8 mouse cellular contexts compared by ENCODE assay signal in genomic region chr2:109890068-109890467, GRCm38 (mm10). TPM values are rescaled to one million over a fixed set of nuclear protein-coding genes. Genes with fewer than 3 reads are reported as not detected.
DNase-seq lines count a peak whose midpoint lies in the region; ATAC-seq and TF ChIP-seq lines count a peak whose summit lies in the region.

No protein-coding gene starts in this region.

- no peak for TF ChIP-seq CTCF in testis, adult 2 months (IDR thresholded peaks at IDR 0.05; ENCODE audit: control insufficient read depth, insufficient read depth, insufficient replicate concordance, low read depth, low read length)
- 0 out of 2 replicates have a peak, but pooled peaks have one; percentile 28 for TF ChIP-seq CTCF in small intestine, adult 2 months (IDR thresholded peaks at IDR 0.05; ENCODE audit: extremely low read depth, insufficient read length, insufficient replicate concordance, low read depth, low read length)

- H3K9me3 ChIP-seq in limb, embryonic 12.5 days: no peaks in the 10 kb centered on the region

- H3K27ac ChIP-seq in testis, adult 2 months (ENCODE audit: control insufficient read depth, insufficient read depth, low read depth, low read length): no peak overlapping the region; the same call in 1 of the 2 replicates
- peak overlapping the region; percentile 94 for H3K27ac ChIP-seq in limb, embryonic 12.5 days
- H3K27ac ChIP-seq in small intestine, adult 2 months (ENCODE audit: insufficient read depth, low read depth, low read length): no peak overlapping the region

- peak overlapping the region; percentile 96 for H3K4me3 ChIP-seq in testis, adult 2 months (ENCODE audit: control insufficient read depth, low read depth, low read length)
- H3K4me3 ChIP-seq in limb, embryonic 12.5 days (replicated peaks): peak overlapping the region; percentile 91
- peak overlapping the region; percentile 82; the same call in 1 of the 2 replicates for H3K4me3 ChIP-seq in small intestine, adult 2 months (ENCODE audit: low read depth, low read length)

- H3K4me1 ChIP-seq in testis, adult 2 months (ENCODE audit: control insufficient read depth, insufficient read depth, low read length): no peaks in the 10 kb centered on the region
- peaks cover 22% of the 10 kb centered on the region for H3K4me1 ChIP-seq in limb, embryonic 12.5 days (replicated peaks)
- no peaks in the 10 kb centered on the region for H3K4me1 ChIP-seq in small intestine, adult 2 months (ENCODE audit: control insufficient read depth, insufficient read depth, insufficient read length, low read length)

- peak; percentile 47 for DNase-seq in cerebellum, adult 9-10 months
- DNase-seq in cerebellum, postnatal 36 days: no peak
- no peak for DNase-seq in testis, postnatal 10 days (ENCODE audit: low spot score)
- DNase-seq in urinary bladder, postnatal 4 days (ENCODE audit: low spot score in 2 of 2): no peak
- no peak for DNase-seq in left cerebral cortex, adult 18-20 months (ENCODE audit: low spot score in 2 of 2)

- WGBS in limb, embryonic 12.5 days: 38% methylated on average over 4 of the region's 4 CpGs
- 37% methylated on average over 4 of the region's 4 CpGs for WGBS in small intestine, adult 2 months

- peaks cover 1% of the 10 kb centered on the region for H3K36me3 ChIP-seq in testis, adult 2 months (ENCODE audit: control insufficient read depth, insufficient read depth, low read length)
- peaks cover 10% of the 10 kb centered on the region for H3K36me3 ChIP-seq in limb, embryonic 12.5 days
- peaks cover 7% of the 10 kb centered on the region for H3K36me3 ChIP-seq in small intestine, adult 2 months (ENCODE audit: control insufficient read depth, insufficient read depth, low read length)

- no peaks in the 10 kb centered on the region for H3K27me3 ChIP-seq in testis, adult 2 months (ENCODE audit: control insufficient read depth, insufficient read depth, low read length)
- H3K27me3 ChIP-seq in limb, embryonic 12.5 days: no peaks in the 10 kb centered on the region
- no peaks in the 10 kb centered on the region for H3K27me3 ChIP-seq in small intestine, adult 2 months (ENCODE audit: control insufficient read depth, insufficient read depth, low read length)

- peak overlapping the region; percentile 96 for H3K9ac ChIP-seq in limb, embryonic 12.5 days (replicated peaks)

- no peak for TF ChIP-seq POLR2A in testis, adult 2 months (IDR thresholded peaks at IDR 0.05; ENCODE audit: control insufficient read depth, low read depth, low read length)
- TF ChIP-seq POLR2A in small intestine, adult 2 months (IDR thresholded peaks at IDR 0.05; ENCODE audit: low read depth, low read length): no peak

- ATAC-seq in limb, embryonic 12.5 days (ENCODE audit: insufficient number of reproducible peaks, insufficient read depth, low FRiP score, low TSS enrichment, low read depth): no peak

- peak overlapping the region; percentile 49 for H3K4me2 ChIP-seq in limb, embryonic 12.5 days

RNA-seq across cellular contexts. Expression of gene Lin7c, which starts 0.6 kb away (rescaled TPM):
- polyA plus RNA-seq in testis, adult 2 months (2012; rRNA removed): 7.7 and 7.9 TPM in 2 replicates
- polyA plus RNA-seq in limb, embryonic 12.5 days (2016; fragmentation: Nextera tagmentation; extraction: Ambion mirVana): 61.8 and 62.7 TPM in 2 replicates
- 2.0 and 3.8 TPM in 2 replicates for polyA plus RNA-seq in small intestine, adult 2 months (2012; rRNA removed)
- 10 to 100 TPM; 75.0 to 78.3 TPM for total RNA-seq in left cerebral cortex, adult 18-20 months (2021)

RNA-seq across cellular contexts. Expression of gene Lgr4, which starts 27.4 kb away (rescaled TPM):
- 3.6 and 4.3 TPM in 2 replicates for polyA plus RNA-seq in testis, adult 2 months (2012; rRNA removed)
- 22.1 and 23.4 TPM in 2 replicates for polyA plus RNA-seq in limb, embryonic 12.5 days (2016; fragmentation: Nextera tagmentation; extraction: Ambion mirVana)
- polyA plus RNA-seq in small intestine, adult 2 months (2012; rRNA removed): 12.0 and 51.4 TPM in 2 replicates
- total RNA-seq in left cerebral cortex, adult 18-20 months (2021): 10 to 100 TPM; 24.9 to 26.6 TPM
